Mouse (Mus musculus) lung, embryonic 14.5 days (tissue): ENCODE data around the gene Nt5c3b. TPM values are rescaled to one million over a fixed set of nuclear protein-coding genes. Genes with fewer than 3 reads are reported as not detected.
A peak's percentile ranks its signal among the peaks of the same experiment; 100 is the strongest.

Source experiments
- ATAC-seq: fragments of 200-750 bp; cut with Nextera tagmentation; 2 replicates; pipeline ENCODE4 v1.8.0; 2017; ENCODE audit warnings: mild to moderate bottlenecking, moderate TSS enrichment, moderate library complexity; ENCODE audit not compliant: insufficient read depth
- DNase-seq: peaks from one replicate; pipeline ENCODE4 v3.0.0-alpha.2; 2015
- H3K27ac ChIP-seq: fragments of 300-500 bp; sonication (generic); 2 replicates; pipeline ENCODE4 v1.5.1; 2014; ENCODE audit warnings: low read depth, mild to moderate bottlenecking, moderate library complexity
- H3K27me3 ChIP-seq: fragments of 300-500 bp; sonication (generic); 2 replicates; pipeline ENCODE4 v1.6.1; 2014; ENCODE audit warnings: low read length, control low read depth; ENCODE audit not compliant: insufficient read depth
- H3K36me3 ChIP-seq: fragments of 300-500 bp; sonication (generic); 2 replicates; pipeline ENCODE4 v1.6.1; 2014; ENCODE audit warnings: control low read depth; ENCODE audit not compliant: insufficient read depth
- H3K4me1 ChIP-seq: fragments of 300-500 bp; sonication (generic); 2 replicates; pipeline ENCODE4 v1.6.1; 2014; ENCODE audit warnings: antibody characterized with exemption, control low read depth; ENCODE audit not compliant: insufficient read depth
- H3K4me2 ChIP-seq: fragments of 300-500 bp; sonication (generic); 2 replicates; pipeline ENCODE4 v1.6.1; 2014; ENCODE audit warnings: mild to moderate bottlenecking
- H3K4me3 ChIP-seq: fragments of 300-500 bp; sonication (generic); 2 replicates; pipeline ENCODE4 v1.5.1; 2014; ENCODE audit warnings: low read depth, low read length
- H3K9ac ChIP-seq: fragments of 300-500 bp; sonication (generic); 2 replicates; pipeline ENCODE4 v1.6.1; 2014
- H3K9me3 ChIP-seq: fragments of 300-500 bp; sonication (generic); 2 replicates; pipeline ENCODE4 v1.6.1; 2016; ENCODE audit warnings: low read depth, low read length, control low read depth
- CTCF ChIP-seq: IDR thresholded peaks from 2 replicates; pipeline ENCODE4 v1.5.1; 2016; ENCODE audit warnings: antibody characterized with exemption, low read depth
- WGBS: fragments of 180-500 bp; shearing (Covaris S2); extraction: QIAGEN DNeasy Blood & Tissue Kit; methylation state at CpG from one replicate; pipeline ENCODE4 v1.1.7; 2014; 5-methylcytosine and 5-hydroxymethylcytosine counted together
- polyA plus RNA-seq: library from polyadenylated mRNA; unstranded; fragments of >200 nt; fragmentation: Nextera tagmentation; extraction: Ambion mirVana; gene quantifications from 2 replicates; pipeline ENCODE4 v1.2.1, GENCODE M21; 2014

The Nt5c3b gene
- polyA plus RNA-seq, 1 experiment from 2014 or later = 136 TPM

GRCm38 (mm10) chr11:100472197-100472934, 30.8 kb upstream of the Nt5c3b start, which contains the start of gene Klhl11:
TSS of gene Klhl11 (minus strand) at chr11:100472741.
- Histone ChIP-seq H3K4me1 (peaks cover 5% of the 10 kb centered on the region; the same call in 1 of the 2 replicates), H3K9me3 (no peaks in the 10 kb centered on the region), H3K9ac (peak within 1 kb of the TSS; percentile 94), H3K4me3 (peak within 1 kb of the TSS; percentile 96), H3K4me2 (peak within 1 kb of the TSS; percentile 97), H3K36me3 (peaks cover 15% of the 10 kb centered on the region), H3K27me3 (no peaks in the 10 kb centered on the region), H3K27ac (peak within 1 kb of the TSS; percentile 76; the same call in 1 of the 2 replicates)
- DNase-seq = peak; percentile 97
- WGBS = under 1% methylated on average over 83 of the region's 83 CpGs
- peak; percentile 77 for TF ChIP-seq CTCF
- peak; percentile 89 for ATAC-seq

- no peak for TF ChIP-seq CTCF
- peak overlapping the region; percentile 94 for H3K9ac ChIP-seq
- peaks cover 14% of the 10 kb centered on the region for H3K36me3 ChIP-seq
- H3K4me1 ChIP-seq = peaks cover 5% of the 10 kb centered on the region; the same call in 1 of the 2 replicates
- no peaks in the 10 kb centered on the region for H3K27me3 ChIP-seq
- peak overlapping the region; percentile 96 for H3K4me3 ChIP-seq
- DNase-seq = peak; percentile 33
- H3K27ac ChIP-seq = 0 out of 2 replicates have a peak overlapping the region, but pooled peaks have one; percentile 76
- ATAC-seq = no peak
- H3K4me2 ChIP-seq = peak overlapping the region; percentile 97
- no peaks in the 10 kb centered on the region for H3K9me3 ChIP-seq
- 2% methylated on average over 30 of the region's 30 CpGs for WGBS
Observed at GRCm38 (mm10) chr11:100471352-100472196, 30.0 kb upstream of the Nt5c3b start.

GRCm38 (mm10) chr11:100465833-100466232, 24.2 kb upstream of the Nt5c3b start:
- TF ChIP-seq CTCF = no peak
- ATAC-seq = no peak
- DNase-seq = no peak

GRCm38 (mm10) chr11:100465229-100465792, 23.7 kb upstream of the Nt5c3b start:
- peaks cover 31% of the 10 kb centered on the region for H3K36me3 ChIP-seq
- no peak overlapping the region for H3K4me2 ChIP-seq
- H3K27ac ChIP-seq = no peak overlapping the region
- 87% methylated on average over 1 of the region's 1 CpGs for WGBS
- no peak overlapping the region for H3K4me3 ChIP-seq
- no peak for TF ChIP-seq CTCF
- ATAC-seq (no peak), DNase-seq (no peak)
- H3K27me3 ChIP-seq = no peaks in the 10 kb centered on the region
- H3K4me1 ChIP-seq = no peaks in the 10 kb centered on the region
- H3K9me3 ChIP-seq = no peaks in the 10 kb centered on the region
- no peak overlapping the region for H3K9ac ChIP-seq

More at GRCm38 (mm10) chr11:100465833-100466232, 24.2 kb upstream of the Nt5c3b start:
- 63% methylated on average over 1 of the region's 1 CpGs for WGBS
- Histone ChIP-seq H3K9ac (no peak overlapping the region), H3K4me2 (no peak overlapping the region), H3K27ac (no peak overlapping the region), H3K4me1 (peaks cover 2% of the 10 kb centered on the region; the same call in 1 of the 2 replicates), H3K4me3 (no peak overlapping the region), H3K9me3 (no peaks in the 10 kb centered on the region), H3K27me3 (no peaks in the 10 kb centered on the region), H3K36me3 (peaks cover 28% of the 10 kb centered on the region)

GRCm38 (mm10) chr11:100462699-100463098, 21.1 kb upstream of the Nt5c3b start:
- ATAC-seq (no peak), DNase-seq (no peak)
- TF ChIP-seq CTCF = no peak
- no peak overlapping the region for H3K9ac ChIP-seq
- WGBS = 90% methylated on average over 10 of the region's 10 CpGs
- H3K36me3 ChIP-seq = peaks cover 39% of the 10 kb centered on the region
- no peaks in the 10 kb centered on the region for H3K4me1 ChIP-seq
- no peaks in the 10 kb centered on the region for H3K27me3 ChIP-seq
- no peaks in the 10 kb centered on the region for H3K9me3 ChIP-seq
- no peak overlapping the region for H3K4me2 ChIP-seq
- no peak overlapping the region for H3K4me3 ChIP-seq
- no peak overlapping the region for H3K27ac ChIP-seq

GRCm38 (mm10) chr11:100457711-100458110, 16.1 kb upstream of the Nt5c3b start:
- WGBS = 65% methylated on average over 5 of the region's 5 CpGs
- Histone ChIP-seq H3K4me3 (no peak overlapping the region), H3K27ac (0 out of 2 replicates have a peak overlapping the region, but pooled peaks have one; percentile 12), H3K27me3 (no peaks in the 10 kb centered on the region), H3K36me3 (peaks cover 32% of the 10 kb centered on the region), H3K4me1 (no peaks in the 10 kb centered on the region), H3K4me2 (no peak overlapping the region), H3K9me3 (no peaks in the 10 kb centered on the region), H3K9ac (no peak overlapping the region)
- no peak for DNase-seq
- TF ChIP-seq CTCF = no peak
- ATAC-seq = no peak
